Mouse (Mus musculus): ENCODE results near the gene Kcnj6. TPM values are rescaled to one million over a fixed set of nuclear protein-coding genes. Genes with fewer than 3 reads are reported as not detected.

Kcnj6 gene
- polyA plus RNA-seq, 1 experiment from 2014 or later = 0.08 TPM

- H3K27me3 ChIP-seq (replicated peaks; ENCODE audit: control insufficient read depth, insufficient read depth, low read length) = no peaks in the 10 kb centered on the region
- 78% methylated on average over 2 of the region's 2 CpGs for WGBS
- H3K4me3 ChIP-seq (ENCODE audit: low read depth, low read length) = no peak overlapping the region
- DNase-seq (ENCODE audit: low spot score) (no peak), ATAC-seq (replicated peaks; ENCODE audit: low FRiP score, low TSS enrichment, low read depth) (no peak)
- no peak overlapping the region for H3K27ac ChIP-seq (ENCODE audit: low read depth)
- H3K4me2 ChIP-seq (ENCODE audit: low read length) = no peak overlapping the region
- H3K4me1 ChIP-seq (replicated peaks; ENCODE audit: control insufficient read depth, insufficient read depth, low read length) = no peaks in the 10 kb centered on the region
- H3K9ac ChIP-seq (ENCODE audit: low read length) = no peak overlapping the region
- no peaks in the 10 kb centered on the region for H3K36me3 ChIP-seq (ENCODE audit: control insufficient read depth, insufficient read depth, low read length)
- no peaks in the 10 kb centered on the region for H3K9me3 ChIP-seq (ENCODE audit: control insufficient read depth, low read length)
Measured at GRCm38 (mm10) chr16:94990114-94990513, 7.4 kb downstream of the Kcnj6 start.

GRCm38 (mm10) chr16:94986731-94987130 lies 10.8 kb downstream of the Kcnj6 start:
- 74% methylated on average over 9 of the region's 9 CpGs for WGBS
- DNase-seq (ENCODE audit: low spot score) (no peak), ATAC-seq (replicated peaks; ENCODE audit: low FRiP score, low TSS enrichment, low read depth) (no peak)

GRCm38 (mm10) chr16:94984263-94984662 lies 13.2 kb downstream of the Kcnj6 start:
- Histone ChIP-seq H3K27me3 (replicated peaks; ENCODE audit: control insufficient read depth, insufficient read depth, low read length) (no peaks in the 10 kb centered on the region), H3K9ac (ENCODE audit: low read length) (no peak overlapping the region), H3K4me2 (ENCODE audit: low read length) (no peak overlapping the region), H3K9me3 (ENCODE audit: control insufficient read depth, low read length) (no peaks in the 10 kb centered on the region), H3K4me1 (replicated peaks; ENCODE audit: control insufficient read depth, insufficient read depth, low read length) (no peaks in the 10 kb centered on the region), H3K36me3 (ENCODE audit: control insufficient read depth, insufficient read depth, low read length) (no peaks in the 10 kb centered on the region), H3K4me3 (ENCODE audit: low read depth, low read length) (no peak overlapping the region), H3K27ac (ENCODE audit: low read depth) (no peak overlapping the region)
- 90% methylated on average over 3 of the region's 3 CpGs for WGBS
- ATAC-seq (replicated peaks; ENCODE audit: low FRiP score, low TSS enrichment, low read depth) = no peak
- no peak for DNase-seq (ENCODE audit: low spot score)

More at GRCm38 (mm10) chr16:94986731-94987130, 10.8 kb downstream of the Kcnj6 start:
- Histone ChIP-seq H3K36me3 (ENCODE audit: control insufficient read depth, insufficient read depth, low read length) (no peaks in the 10 kb centered on the region), H3K27ac (ENCODE audit: low read depth) (no peak overlapping the region), H3K27me3 (replicated peaks; ENCODE audit: control insufficient read depth, insufficient read depth, low read length) (no peaks in the 10 kb centered on the region), H3K4me2 (ENCODE audit: low read length) (no peak overlapping the region), H3K9me3 (ENCODE audit: control insufficient read depth, low read length) (no peaks in the 10 kb centered on the region), H3K4me1 (replicated peaks; ENCODE audit: control insufficient read depth, insufficient read depth, low read length) (no peaks in the 10 kb centered on the region), H3K4me3 (ENCODE audit: low read depth, low read length) (no peak overlapping the region), H3K9ac (ENCODE audit: low read length) (no peak overlapping the region)

- Histone ChIP-seq H3K4me1 (replicated peaks; ENCODE audit: control insufficient read depth, insufficient read depth, low read length) (no peaks in the 10 kb centered on the region), H3K4me3 (ENCODE audit: low read depth, low read length) (no peak overlapping the region), H3K36me3 (ENCODE audit: control insufficient read depth, insufficient read depth, low read length) (no peaks in the 10 kb centered on the region), H3K27me3 (replicated peaks; ENCODE audit: control insufficient read depth, insufficient read depth, low read length) (no peaks in the 10 kb centered on the region), H3K9me3 (ENCODE audit: control insufficient read depth, low read length) (no peaks in the 10 kb centered on the region), H3K4me2 (ENCODE audit: low read length) (no peak overlapping the region), H3K9ac (ENCODE audit: low read length) (no peak overlapping the region), H3K27ac (ENCODE audit: low read depth) (no peak overlapping the region)
- DNase-seq (ENCODE audit: low spot score) = no peak
- 77% methylated on average over 2 of the region's 2 CpGs for WGBS
- no peak for ATAC-seq (replicated peaks; ENCODE audit: low FRiP score, low TSS enrichment, low read depth)
Measured at GRCm38 (mm10) chr16:94980374-94980773, 17.1 kb downstream of the Kcnj6 start.

- no peak overlapping the region for H3K4me3 ChIP-seq (ENCODE audit: low read depth, low read length)
- H3K27me3 ChIP-seq (replicated peaks; ENCODE audit: control insufficient read depth, insufficient read depth, low read length) = no peaks in the 10 kb centered on the region
- DNase-seq (ENCODE audit: low spot score) (no peak), ATAC-seq (replicated peaks; ENCODE audit: low FRiP score, low TSS enrichment, low read depth) (no peak)
- WGBS = 70% methylated on average over 9 of the region's 9 CpGs
- H3K4me2 ChIP-seq (ENCODE audit: low read length) = no peak overlapping the region
- H3K36me3 ChIP-seq (ENCODE audit: control insufficient read depth, insufficient read depth, low read length) = no peaks in the 10 kb centered on the region
- no peaks in the 10 kb centered on the region for H3K4me1 ChIP-seq (replicated peaks; ENCODE audit: control insufficient read depth, insufficient read depth, low read length)
- no peak overlapping the region for H3K9ac ChIP-seq (ENCODE audit: low read length)
- H3K27ac ChIP-seq (ENCODE audit: low read depth) = no peak overlapping the region
- no peaks in the 10 kb centered on the region for H3K9me3 ChIP-seq (ENCODE audit: control insufficient read depth, low read length)
Measured at GRCm38 (mm10) chr16:94979499-94979898, 18.0 kb downstream of the Kcnj6 start.

- no peaks in the 10 kb centered on the region for H3K36me3 ChIP-seq (ENCODE audit: control insufficient read depth, insufficient read depth, low read length)
- H3K27me3 ChIP-seq (replicated peaks; ENCODE audit: control insufficient read depth, insufficient read depth, low read length) = no peaks in the 10 kb centered on the region
- no peak overlapping the region for H3K9ac ChIP-seq (ENCODE audit: low read length)
- H3K4me2 ChIP-seq (ENCODE audit: low read length) = no peak overlapping the region
- 20% methylated on average over 14 of the region's 14 CpGs for WGBS
- H3K4me1 ChIP-seq (replicated peaks; ENCODE audit: control insufficient read depth, insufficient read depth, low read length) = 0 out of 2 replicates have a peak, but pooled peaks cover 10% of the 10 kb centered on the region
- H3K27ac ChIP-seq (ENCODE audit: low read depth) = no peak overlapping the region
- no peaks in the 10 kb centered on the region for H3K9me3 ChIP-seq (ENCODE audit: control insufficient read depth, low read length)
- no peak overlapping the region for H3K4me3 ChIP-seq (ENCODE audit: low read depth, low read length)
- ATAC-seq (replicated peaks; ENCODE audit: low FRiP score, low TSS enrichment, low read depth) = peak; percentile 70; the same call in 1 of the 2 replicates
- peak; percentile 89 for DNase-seq (ENCODE audit: low spot score)
Measured at GRCm38 (mm10) chr16:94972080-94972855, 25.2 kb downstream of the Kcnj6 start.

- Histone ChIP-seq H3K27ac (ENCODE audit: low read depth) (no peak overlapping the region), H3K9ac (ENCODE audit: low read length) (no peak overlapping the region), H3K4me2 (ENCODE audit: low read length) (no peak overlapping the region), H3K9me3 (ENCODE audit: control insufficient read depth, low read length) (no peaks in the 10 kb centered on the region), H3K27me3 (replicated peaks; ENCODE audit: control insufficient read depth, insufficient read depth, low read length) (no peaks in the 10 kb centered on the region), H3K36me3 (ENCODE audit: control insufficient read depth, insufficient read depth, low read length) (no peaks in the 10 kb centered on the region), H3K4me1 (replicated peaks; ENCODE audit: control insufficient read depth, insufficient read depth, low read length) (0 out of 2 replicates have a peak, but pooled peaks cover 10% of the 10 kb centered on the region), H3K4me3 (ENCODE audit: low read depth, low read length) (no peak overlapping the region)
- ATAC-seq (replicated peaks; ENCODE audit: low FRiP score, low TSS enrichment, low read depth) (no peak), DNase-seq (ENCODE audit: low spot score) (no peak)
- 66% methylated on average over 6 of the region's 6 CpGs for WGBS
Measured at GRCm38 (mm10) chr16:94968941-94969340, 28.6 kb downstream of the Kcnj6 start.

GRCm38 (mm10) chr16:94968472-94968871 lies 29.0 kb downstream of the Kcnj6 start:
- no peak overlapping the region for H3K4me2 ChIP-seq (ENCODE audit: low read length)
- 0 out of 2 replicates have a peak, but pooled peaks cover 10% of the 10 kb centered on the region for H3K4me1 ChIP-seq (replicated peaks; ENCODE audit: control insufficient read depth, insufficient read depth, low read length)
- no peaks in the 10 kb centered on the region for H3K9me3 ChIP-seq (ENCODE audit: control insufficient read depth, low read length)
- H3K27ac ChIP-seq (ENCODE audit: low read depth) = no peak overlapping the region
- 79% methylated on average over 2 of the region's 2 CpGs for WGBS
- H3K36me3 ChIP-seq (ENCODE audit: control insufficient read depth, insufficient read depth, low read length) = no peaks in the 10 kb centered on the region
- ATAC-seq (replicated peaks; ENCODE audit: low FRiP score, low TSS enrichment, low read depth) = no peak
- DNase-seq (ENCODE audit: low spot score) = no peak
- no peak overlapping the region for H3K4me3 ChIP-seq (ENCODE audit: low read depth, low read length)
- H3K27me3 ChIP-seq (replicated peaks; ENCODE audit: control insufficient read depth, insufficient read depth, low read length) = no peaks in the 10 kb centered on the region
- no peak overlapping the region for H3K9ac ChIP-seq (ENCODE audit: low read length)

Data from intestine, embryonic 14.5 days (tissue).